Mouse (Mus musculus): ENCODE measurements around the gene Mrpl48. TPM values are rescaled to one million over a fixed set of nuclear protein-coding genes. Genes with fewer than 3 reads are reported as not detected.

Gene Mrpl48
- total RNA-seq, 2 experiments from 2014 or later: 53.7 to 73.3 TPM

DNA sequence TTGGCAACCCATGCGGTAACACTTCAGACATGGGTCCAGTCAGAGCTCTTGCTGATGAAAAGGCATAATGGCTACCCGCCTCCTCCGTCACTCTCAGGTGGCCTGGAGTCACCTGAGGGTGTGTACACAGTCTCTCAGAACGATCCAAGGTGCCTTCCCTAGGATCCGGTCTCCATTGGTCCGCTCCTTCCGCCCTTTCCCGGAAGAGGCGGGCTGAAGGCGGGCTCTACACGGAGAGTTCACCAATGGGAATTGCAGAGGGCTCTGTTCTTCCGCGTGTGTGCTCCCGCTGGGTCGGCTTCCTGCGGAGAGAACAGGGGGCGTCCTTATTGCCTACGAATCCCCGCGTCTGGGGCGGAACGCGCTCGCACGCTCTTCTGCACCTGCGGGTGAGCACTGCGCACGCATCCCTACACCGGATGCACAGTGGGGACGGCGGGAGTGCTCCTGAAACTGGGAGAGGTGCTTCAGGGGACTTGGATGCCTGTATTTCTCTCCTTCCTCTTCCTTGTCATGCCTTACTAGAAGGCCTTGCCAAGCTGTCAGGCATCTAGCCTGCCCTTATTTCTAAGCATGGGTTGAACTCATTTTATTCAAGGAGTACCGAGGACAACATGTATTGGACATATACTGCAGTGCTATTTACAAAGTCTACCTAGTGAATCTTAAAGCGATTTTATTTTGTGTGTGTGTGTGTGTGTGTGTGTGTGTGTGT is 71.1 kb downstream of the Mrpl48 start, which contains the start of gene Coa4:
TSS of gene Coa4 (plus strand) at position 268 of the 715 bp plus-strand sequence.
- peak; percentile 66 to 68 for DNase-seq (ENCODE audit: low spot score in 2 of 2)

DNA sequence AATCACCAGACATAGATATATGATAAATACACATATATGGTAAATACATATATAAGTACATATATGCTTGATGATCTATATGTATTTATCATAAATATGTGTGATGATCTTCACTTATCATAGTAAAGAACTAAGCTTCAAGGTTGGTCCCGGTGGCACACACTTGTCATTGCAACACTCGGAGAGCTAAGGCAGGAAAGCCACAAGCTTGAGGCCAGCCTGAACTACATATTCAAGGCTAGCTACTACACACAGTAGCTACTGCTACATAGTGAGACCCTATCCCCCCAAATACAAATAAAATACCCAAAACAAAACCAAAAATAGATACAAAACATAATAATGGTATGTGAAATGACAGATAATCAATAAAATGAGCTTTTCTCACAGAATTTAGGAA is 72.3 kb downstream of the Mrpl48 start:
- DNase-seq (ENCODE audit: low spot score in 2 of 2): no peak

GRCm38 (mm10) chr7:100534216-100534615 is 73.9 kb downstream of the Mrpl48 start:
- no peak for DNase-seq (ENCODE audit: low spot score in 2 of 2)

DNA sequence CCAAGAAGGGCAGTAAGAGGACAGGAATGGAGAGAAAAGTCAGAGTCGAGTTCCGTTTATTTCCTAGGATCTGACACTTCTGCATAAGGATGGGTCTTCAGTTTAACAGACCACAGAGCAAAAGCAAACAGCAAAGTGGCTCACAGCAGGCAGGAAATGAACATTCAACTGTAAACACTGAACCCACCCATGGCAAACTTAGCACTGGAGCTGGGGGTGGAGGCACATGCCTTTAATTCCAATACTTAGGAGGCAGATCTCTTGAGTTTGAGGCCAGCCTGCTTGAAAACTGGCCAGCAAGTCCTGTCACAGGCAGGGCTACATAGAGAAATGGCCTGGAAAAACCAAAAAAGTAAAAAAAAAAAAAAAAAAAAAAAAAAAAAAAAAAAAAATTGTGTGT is 74.6 kb downstream of the Mrpl48 start:
- DNase-seq (ENCODE audit: low spot score in 2 of 2): no peak

DNA sequence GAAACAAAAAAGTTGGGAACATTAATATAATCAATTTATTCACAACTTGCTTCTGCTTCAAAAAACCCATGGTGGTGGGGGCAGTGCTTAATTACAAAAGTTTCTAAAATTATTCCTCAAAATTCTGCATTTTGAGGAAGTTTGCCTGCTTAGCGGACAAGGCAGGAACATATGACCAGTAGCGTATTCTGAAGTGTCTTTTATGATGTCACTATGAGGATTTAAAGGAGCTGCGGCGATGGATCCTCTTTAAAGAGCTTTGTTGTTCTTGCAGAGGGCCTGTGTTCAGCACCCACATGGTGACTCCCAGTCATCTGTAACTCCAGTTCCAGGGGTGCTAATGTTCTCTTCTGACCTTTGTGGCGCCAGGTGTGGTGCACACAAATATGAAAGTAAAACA is 77.3 kb downstream of the Mrpl48 start:
- DNase-seq (ENCODE audit: low spot score in 2 of 2): no peak

DNA sequence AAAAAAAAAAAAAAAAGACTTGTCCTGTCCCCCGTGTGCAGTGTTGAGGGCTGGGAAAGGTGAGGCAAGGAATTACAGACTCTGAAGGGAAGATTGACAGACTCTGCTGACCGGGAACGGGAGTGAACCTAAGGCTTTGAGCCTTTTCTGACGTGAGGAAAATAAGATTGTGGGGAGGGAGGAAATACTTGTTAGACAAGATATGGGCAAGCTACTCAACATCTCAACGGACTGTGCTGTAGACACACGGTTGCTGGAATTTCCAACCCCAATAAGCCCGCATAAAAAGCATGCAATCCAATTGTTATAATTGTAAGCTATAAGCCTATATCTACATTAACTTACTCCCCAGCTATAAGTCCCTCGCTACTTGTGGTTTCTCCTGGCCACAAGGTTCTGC is 83.4 kb downstream of the Mrpl48 start:
- DNase-seq (ENCODE audit: low spot score in 2 of 2): no peak

DNA sequence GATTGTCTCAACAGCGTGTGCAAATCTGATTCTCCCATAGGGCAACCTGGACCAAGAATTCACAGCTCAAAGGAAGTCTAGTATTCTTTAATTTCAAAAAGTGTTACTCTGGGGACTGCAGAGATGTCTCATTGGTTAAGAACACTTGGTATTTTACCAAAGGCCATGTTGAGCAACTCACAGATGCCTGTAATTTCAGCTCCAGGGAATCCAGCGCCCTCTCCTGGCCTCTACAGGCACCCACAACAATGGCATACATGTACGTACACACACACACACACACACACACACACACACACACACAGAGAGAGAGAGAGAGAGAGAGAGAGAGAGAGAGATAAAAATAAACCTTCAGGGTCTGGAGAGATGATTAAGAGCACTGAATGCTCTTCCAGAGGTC is 85.9 kb downstream of the Mrpl48 start:
- no peak for DNase-seq (ENCODE audit: low spot score in 2 of 2)

GRCm38 (mm10) chr7:100520663-100521285 is 87.3 kb downstream of the Mrpl48 start:
- peak; percentile 88 to 91 for DNase-seq (ENCODE audit: low spot score in 2 of 2)

- no peak for DNase-seq (ENCODE audit: low spot score in 2 of 2)
Measured at GRCm38 (mm10) chr7:100520204-100520603, 87.9 kb downstream of the Mrpl48 start.

- no peak for DNase-seq (ENCODE audit: low spot score in 2 of 2)
Measured at GRCm38 (mm10) chr7:100514573-100514972, 93.5 kb downstream of the Mrpl48 start, which contains the start of gene Dnajb13. Gene Dnajb13 (minus strand): TSS chr7:100514960.

DNA sequence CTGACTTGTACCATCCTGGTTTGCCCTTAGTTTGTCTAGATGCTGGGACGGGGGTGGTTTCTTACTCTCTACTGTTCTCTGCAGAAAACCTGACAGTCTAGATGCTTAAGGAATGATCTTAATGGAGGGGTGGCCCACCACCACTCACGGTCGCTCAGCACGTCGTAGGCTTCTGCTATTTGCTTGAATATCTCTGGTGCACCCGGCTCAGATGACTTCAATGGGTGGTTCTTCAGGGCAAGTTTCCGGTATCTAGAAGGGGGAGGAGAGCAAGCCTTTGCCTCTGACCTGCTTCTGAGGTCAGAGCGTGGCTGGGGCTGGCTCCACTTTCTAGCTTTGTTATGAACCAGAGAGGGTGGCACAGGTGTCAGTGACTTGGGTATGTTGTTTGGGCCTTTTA is 96.5 kb downstream of the Mrpl48 start:
- no peak for DNase-seq (ENCODE audit: low spot score in 2 of 2)

GRCm38 (mm10) chr7:100508670-100509069 is 99.4 kb downstream of the Mrpl48 start:
- DNase-seq (ENCODE audit: low spot score in 2 of 2): no peak

DNA sequence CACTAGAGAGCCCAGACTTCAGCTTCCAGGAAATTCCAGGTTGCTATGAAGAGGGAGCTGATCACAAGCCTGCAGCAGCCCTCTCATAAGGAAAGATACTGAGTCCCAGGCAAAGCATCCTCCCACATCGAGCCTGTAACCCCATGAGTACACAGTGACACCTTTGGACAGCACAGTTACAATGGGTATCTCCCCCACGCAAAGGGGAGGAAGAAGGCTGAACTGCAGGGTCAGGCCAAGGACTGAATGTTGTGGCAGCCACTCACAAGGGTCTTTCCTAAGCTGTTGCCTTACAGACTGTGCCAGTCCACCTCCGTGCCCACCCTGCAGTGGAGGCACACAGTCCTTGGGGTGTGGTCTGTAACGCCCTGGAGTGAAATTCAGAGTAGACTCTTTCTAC is 101.6 kb downstream of the Mrpl48 start:
- DNase-seq (ENCODE audit: low spot score in 2 of 2): no peak

DNA sequence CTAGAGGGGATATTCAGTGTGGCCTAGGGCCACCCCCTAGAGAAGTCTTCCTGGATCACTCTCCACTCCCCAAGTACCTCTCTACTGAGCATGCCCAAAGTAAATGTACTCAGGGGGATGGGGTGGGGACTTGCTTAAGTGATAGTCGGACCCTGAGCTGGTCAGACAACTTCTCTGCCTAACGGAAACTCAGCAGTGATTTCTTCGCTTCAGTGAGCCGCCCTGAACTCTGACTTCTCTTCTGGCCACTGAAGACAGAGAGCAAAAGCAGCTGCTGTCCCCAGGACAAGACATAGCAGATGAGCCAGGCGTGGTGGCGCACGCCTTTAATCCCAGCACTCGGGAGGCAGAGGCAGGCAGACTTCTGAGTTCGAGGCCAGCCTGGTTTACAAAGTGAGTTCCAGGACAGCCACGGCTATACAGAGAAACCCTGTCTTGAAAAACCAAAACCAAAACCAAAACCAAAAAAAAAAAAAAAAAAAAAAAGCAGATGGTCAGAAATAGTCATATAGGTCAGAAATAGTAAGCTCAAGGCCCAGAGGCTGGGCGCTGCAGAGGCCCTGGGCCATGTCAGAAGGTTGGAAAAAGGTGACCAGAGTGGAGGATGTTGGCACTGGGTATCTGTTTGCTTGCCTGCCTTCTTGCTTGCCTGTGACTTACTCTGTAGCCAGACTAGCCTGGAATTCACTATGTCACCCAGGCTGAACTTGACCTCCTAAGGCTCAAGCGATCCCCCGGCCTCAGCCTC is 103.2 kb downstream of the Mrpl48 start:
- no peak for DNase-seq (ENCODE audit: low spot score in 2 of 2)

- DNase-seq (ENCODE audit: low spot score in 2 of 2): no peak
Measured at GRCm38 (mm10) chr7:100503076-100503475, 105.0 kb downstream of the Mrpl48 start.

DNA sequence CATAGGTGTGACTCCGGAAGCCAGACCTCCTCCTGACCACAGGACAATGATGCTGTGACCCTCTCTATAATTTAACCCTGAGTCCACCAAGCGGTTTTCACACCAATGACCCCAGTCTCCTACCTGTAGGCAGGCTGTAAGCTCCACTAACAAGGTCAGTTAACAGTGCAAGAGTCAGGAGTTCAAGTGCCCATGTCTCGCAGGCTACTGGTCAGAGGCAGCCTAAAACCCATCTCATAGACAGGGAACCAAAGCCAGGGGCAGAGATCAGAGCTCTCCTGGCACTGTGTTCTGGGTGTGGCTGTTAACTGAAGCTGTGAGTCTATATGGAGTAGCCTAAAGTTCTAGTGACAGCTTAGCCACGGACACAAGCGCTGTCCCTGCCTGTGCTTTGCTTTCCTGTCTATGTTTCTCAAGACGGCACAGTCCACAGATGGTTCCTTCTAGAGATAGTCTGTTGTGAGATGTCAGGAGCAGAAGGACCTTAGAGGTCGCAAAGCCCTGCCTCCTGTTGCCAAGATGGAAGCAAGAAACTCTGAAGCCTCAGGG is 105.7 kb downstream of the Mrpl48 start:
- DNase-seq (ENCODE audit: low spot score in 2 of 2): no peak

GRCm38 (mm10) chr7:100501844-100502373 is 106.2 kb downstream of the Mrpl48 start:
- no peak for DNase-seq (ENCODE audit: low spot score in 2 of 2)

GRCm38 (mm10) chr7:100501027-100501843 is 106.9 kb downstream of the Mrpl48 start:
- DNase-seq (ENCODE audit: low spot score in 2 of 2): no peak

DNA sequence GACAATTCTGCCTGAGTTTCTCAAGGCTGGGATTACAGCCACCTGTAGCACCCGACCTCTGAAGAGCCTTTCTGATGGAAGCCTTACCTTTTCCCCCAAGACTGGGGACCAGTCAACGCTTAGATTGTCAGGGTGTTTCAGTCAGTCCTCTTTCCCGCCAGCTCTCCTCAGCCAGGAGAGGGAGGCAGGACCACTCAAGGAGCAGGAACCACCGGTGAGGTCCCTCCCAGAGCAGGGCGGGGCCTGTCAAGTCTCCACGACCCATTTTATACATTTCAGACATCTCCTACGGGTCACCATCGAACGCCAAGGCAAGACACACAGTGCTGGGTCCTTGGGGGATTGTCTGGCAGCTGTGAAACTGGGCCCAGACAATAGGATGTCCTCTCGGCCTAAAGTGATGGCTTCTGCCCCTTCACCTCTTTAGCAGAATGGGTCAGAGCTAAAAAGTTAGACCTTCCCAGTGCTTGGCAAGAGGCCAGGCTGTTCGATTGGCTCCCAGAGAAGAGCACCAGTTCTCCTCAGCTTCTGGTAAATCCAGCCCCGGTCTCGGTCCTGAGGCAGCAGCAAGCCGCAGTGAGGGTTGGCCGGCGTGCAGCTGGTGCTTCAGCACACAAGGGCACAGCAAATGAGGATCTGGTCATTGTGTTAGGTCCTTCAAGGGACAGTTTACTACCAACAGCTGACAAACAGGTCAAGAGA is 107.7 kb downstream of the Mrpl48 start:
- peak in 1 of 2 experiments; percentile 48 for DNase-seq (ENCODE audit: low spot score in 2 of 2)

GRCm38 (mm10) chr7:100499465-100499864 is 108.6 kb downstream of the Mrpl48 start:
- no peak for DNase-seq (ENCODE audit: low spot score in 2 of 2)
